Mouse (Mus musculus): Measurements from ENCODE around the gene Cdhr4. TPM values are rescaled to one million over a fixed set of nuclear protein-coding genes. Genes with fewer than 3 reads are reported as not detected.
A peak's percentile ranks its signal among the peaks of the same experiment; 100 is the strongest.

Cdhr4 gene
- total and polyA plus RNA-seq, 2 experiments from 2014 or later, result 0.91 to 1.2 TPM

DNA sequence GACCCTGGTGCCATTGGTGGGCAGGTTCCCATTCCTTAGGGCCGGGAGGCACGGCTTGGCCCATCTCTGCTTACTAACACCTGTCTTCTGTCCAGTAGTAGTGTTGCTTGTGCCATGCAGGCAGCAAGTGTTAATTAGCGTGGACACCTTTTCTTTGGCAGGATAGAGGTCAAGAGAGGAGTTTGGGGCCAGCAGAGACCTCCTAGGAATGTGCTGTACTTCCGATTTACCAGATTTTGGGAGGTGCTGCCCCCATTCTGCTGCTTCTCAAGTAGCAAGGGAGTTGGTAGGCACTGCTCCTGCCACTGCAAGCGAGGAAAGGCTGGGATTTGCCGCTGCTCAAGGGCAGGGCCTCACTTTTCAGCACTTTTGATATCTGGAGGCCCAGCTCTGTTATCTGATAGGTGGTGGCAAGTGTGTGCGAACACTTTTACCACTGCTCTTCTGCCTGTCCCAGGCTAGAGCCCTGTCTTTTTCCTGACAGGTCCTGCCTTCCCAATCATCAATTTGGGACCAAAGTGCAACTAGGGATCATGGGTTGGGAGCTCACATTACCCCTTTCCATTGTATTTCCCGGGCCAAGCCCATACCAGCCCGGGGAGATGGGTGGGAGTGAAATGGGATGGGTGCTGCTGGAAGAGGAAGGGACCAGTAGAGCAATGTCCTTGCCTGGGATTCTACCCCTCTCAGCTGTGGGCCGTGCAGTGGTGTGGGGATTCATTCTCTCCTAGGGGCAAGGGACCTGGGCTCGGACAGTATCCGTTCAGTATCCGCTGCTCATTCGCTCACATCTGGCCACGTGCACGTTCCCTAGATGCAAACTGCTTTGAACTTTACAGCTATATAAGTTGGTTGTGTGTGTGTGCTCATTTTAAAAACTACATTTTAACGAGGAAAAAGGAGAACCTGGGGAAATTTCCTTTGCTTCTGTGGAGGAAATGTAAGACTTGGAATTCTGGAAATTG, 55.6 kb downstream of the Cdhr4 start:
- Histone ChIP-seq H3K27ac (peak overlapping the region; percentile 66; the same call in 1 of the 2 replicates), H3K4me1 (ENCODE audit: insufficient read depth, low read length) (peaks cover 8% of the 10 kb centered on the region; the same call in 1 of the 2 replicates), H3K36me3 (ENCODE audit: insufficient read depth, low read length) (peaks cover 25% of the 10 kb centered on the region), H3K9me3 (ENCODE audit: low read length) (no peaks in the 10 kb centered on the region), H3K9ac (replicated peaks; ENCODE audit: low read length) (peak overlapping the region; percentile 56), H3K27me3 (ENCODE audit: insufficient read depth, low read length) (no peaks in the 10 kb centered on the region), H3K4me2 (ENCODE audit: low read depth, low read length) (peak overlapping the region; percentile 74), H3K4me3 (ENCODE audit: low read length) (peak overlapping the region; percentile 50)
- TF ChIP-seq CTCF (IDR thresholded peaks at IDR 0.05; ENCODE audit: low read depth), result no peak
- WGBS, result 49% methylated on average over 17 of the region's 17 CpGs
- no peak for ATAC-seq
- no peak for DNase-seq (ENCODE audit: low spot score)

- WGBS, result 2% methylated on average over 19 of the region's 19 CpGs
- ATAC-seq (no peak; the same call in 1 of the 2 replicates), DNase-seq (ENCODE audit: low spot score) (no peak)
- Histone ChIP-seq H3K27me3 (ENCODE audit: insufficient read depth, low read length) (no peaks in the 10 kb centered on the region), H3K4me2 (ENCODE audit: low read depth, low read length) (peak overlapping the region; percentile 74), H3K4me1 (ENCODE audit: insufficient read depth, low read length) (peaks cover 8% of the 10 kb centered on the region; the same call in 1 of the 2 replicates), H3K36me3 (ENCODE audit: insufficient read depth, low read length) (peaks cover 22% of the 10 kb centered on the region), H3K27ac (peak overlapping the region; percentile 66; the same call in 1 of the 2 replicates), H3K4me3 (ENCODE audit: low read length) (peak overlapping the region; percentile 50), H3K9ac (replicated peaks; ENCODE audit: low read length) (peak overlapping the region; percentile 56), H3K9me3 (ENCODE audit: low read length) (no peaks in the 10 kb centered on the region)
- TF ChIP-seq CTCF (IDR thresholded peaks at IDR 0.05; ENCODE audit: low read depth), result no peak
Measured at GRCm38 (mm10) chr9:108048566-108048955, 56.3 kb downstream of the Cdhr4 start.

DNA sequence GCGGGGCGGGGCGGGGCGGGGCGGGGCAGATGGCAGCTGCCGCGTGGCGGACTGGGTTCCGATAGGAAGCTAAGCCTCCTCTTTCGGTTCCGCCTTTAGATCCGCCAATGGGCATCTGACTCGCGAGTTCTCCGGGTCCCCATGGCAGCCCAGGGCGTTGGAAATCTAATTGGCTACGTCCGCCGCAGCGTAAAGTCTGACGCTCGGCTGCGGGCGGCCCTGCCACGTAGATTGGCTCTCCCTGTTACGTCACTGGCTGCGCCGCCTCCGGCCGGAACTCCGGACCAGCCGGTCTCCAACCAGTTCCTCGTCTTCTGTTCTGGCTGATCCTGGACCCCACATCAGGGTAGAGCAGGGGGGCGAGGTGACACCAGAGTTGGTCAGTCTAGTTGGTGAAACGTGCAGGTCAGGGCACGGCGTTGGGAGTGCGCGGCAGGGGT, 56.7 kb downstream of the Cdhr4 start, which contains the start of gene Gmppb:
TSS of gene Gmppb (plus strand) at position 227 of the 440 bp plus-strand sequence.
- ATAC-seq, result peak; percentile 96

More for the DNA sequence above, 56.7 kb downstream of the Cdhr4 start, which contains the start of gene Gmppb:
- peaks cover 8% of the 10 kb centered on the region; the same call in 1 of the 2 replicates for H3K4me1 ChIP-seq (ENCODE audit: insufficient read depth, low read length)
- H3K27ac ChIP-seq, result peak within 1 kb of the TSS; percentile 66
- H3K9ac ChIP-seq (replicated peaks; ENCODE audit: low read length), result peak within 1 kb of the TSS; percentile 56
- no peaks in the 10 kb centered on the region for H3K9me3 ChIP-seq (ENCODE audit: low read length)
- no peaks in the 10 kb centered on the region for H3K27me3 ChIP-seq (ENCODE audit: insufficient read depth, low read length)
- TF ChIP-seq CTCF (IDR thresholded peaks at IDR 0.05; ENCODE audit: low read depth), result 0 out of 2 replicates have a peak, but pooled peaks have one; percentile 6
- H3K4me2 ChIP-seq (ENCODE audit: low read depth, low read length), result peak within 1 kb of the TSS; percentile 74
- DNase-seq (ENCODE audit: low spot score), result peak; percentile 99
- 0% methylated on average over 32 of the region's 39 CpGs for WGBS
- peaks cover 23% of the 10 kb centered on the region for H3K36me3 ChIP-seq (ENCODE audit: insufficient read depth, low read length)
- peak within 1 kb of the TSS; percentile 50 for H3K4me3 ChIP-seq (ENCODE audit: low read length)

Other genes with a start within 250 kb of the Cdhr4 start
- gene Rbm5, start 221.5 kb upstream of the Cdhr4 start, total RNA-seq (2014; rRNA removed), result 85.5 and 149 TPM in 2 replicates
- 142 and 148 TPM in 2 replicates for gene Rbm5, start 221.5 kb upstream of the Cdhr4 start, polyA plus RNA-seq (2015; fragmentation: Nextera tagmentation; extraction: Ambion mirVana)
- gene Rbm6, start 119.3 kb upstream of the Cdhr4 start, total RNA-seq (2014; rRNA removed), result 58.4 and 62.3 TPM in 2 replicates
- 55.0 and 57.2 TPM in 2 replicates for gene Rbm6, start 119.3 kb upstream of the Cdhr4 start, polyA plus RNA-seq (2015; fragmentation: Nextera tagmentation; extraction: Ambion mirVana)
- gene Mon1a, start 104.3 kb upstream of the Cdhr4 start, total RNA-seq (2014; rRNA removed), result 21.9 and 28.2 TPM in 2 replicates
- gene Mon1a, start 104.3 kb upstream of the Cdhr4 start, polyA plus RNA-seq (2015; fragmentation: Nextera tagmentation; extraction: Ambion mirVana), result 13.2 and 13.8 TPM in 2 replicates
- gene Mst1r, start 85.6 kb upstream of the Cdhr4 start, total RNA-seq (2014; rRNA removed), result 0.61 and 2.7 TPM in 2 replicates
- gene Mst1r, start 85.6 kb upstream of the Cdhr4 start, polyA plus RNA-seq (2015; fragmentation: Nextera tagmentation; extraction: Ambion mirVana), result 0.68 and 0.69 TPM in 2 replicates
- gene Actl11, start 64.0 kb upstream of the Cdhr4 start, total RNA-seq (2014; rRNA removed), result not detected in 2 replicates
- not detected in 2 replicates for gene Actl11, start 64.0 kb upstream of the Cdhr4 start, polyA plus RNA-seq (2015; fragmentation: Nextera tagmentation; extraction: Ambion mirVana)
- 80.1 and 87.4 TPM in 2 replicates for gene Camkv, start 56.8 kb upstream of the Cdhr4 start, total RNA-seq (2014; rRNA removed)
- gene Camkv, start 56.8 kb upstream of the Cdhr4 start, polyA plus RNA-seq (2015; fragmentation: Nextera tagmentation; extraction: Ambion mirVana), result 59.1 and 61.5 TPM in 2 replicates
- gene Traip, start 42.4 kb upstream of the Cdhr4 start, total RNA-seq (2014; rRNA removed), result 8.4 and 23.3 TPM in 2 replicates
- 9.2 and 10.5 TPM in 2 replicates for gene Traip, start 42.4 kb upstream of the Cdhr4 start, polyA plus RNA-seq (2015; fragmentation: Nextera tagmentation; extraction: Ambion mirVana)
- gene Uba7, start 17.0 kb upstream of the Cdhr4 start, total RNA-seq (2014; rRNA removed), result 6.0 and 12.8 TPM in 2 replicates
- 6.2 and 7.4 TPM in 2 replicates for gene Uba7, start 17.0 kb upstream of the Cdhr4 start, polyA plus RNA-seq (2015; fragmentation: Nextera tagmentation; extraction: Ambion mirVana)
- gene Gm20661, start 9.4 kb upstream of the Cdhr4 start, total RNA-seq (2014; rRNA removed), result 0.18 and 0.78 TPM in 2 replicates
- gene Gm20661, start 9.4 kb upstream of the Cdhr4 start, polyA plus RNA-seq (2015; fragmentation: Nextera tagmentation; extraction: Ambion mirVana), result 0.54 TPM in 1 of 2 replicates, not detected in the other
- gene Inka1, start 6.6 kb upstream of the Cdhr4 start, total RNA-seq (2014; rRNA removed), result 5.5 and 7.3 TPM in 2 replicates
- gene Inka1, start 6.6 kb upstream of the Cdhr4 start, polyA plus RNA-seq (2015; fragmentation: Nextera tagmentation; extraction: Ambion mirVana), result 16.6 and 18.0 TPM in 2 replicates
- gene Gm20662, start 3.9 kb downstream of the Cdhr4 start, total RNA-seq (2014; rRNA removed), result 3.3 TPM in 1 of 2 replicates, not detected in the other
- gene Gm20662, start 3.9 kb downstream of the Cdhr4 start, polyA plus RNA-seq (2015; fragmentation: Nextera tagmentation; extraction: Ambion mirVana), result 0.81 TPM in 1 of 2 replicates, not detected in the other
- gene Ip6k1, start 10.0 kb downstream of the Cdhr4 start, total RNA-seq (2014; rRNA removed), result 257 and 258 TPM in 2 replicates
- 79.6 and 83.6 TPM in 2 replicates for gene Ip6k1, start 10.0 kb downstream of the Cdhr4 start, polyA plus RNA-seq (2015; fragmentation: Nextera tagmentation; extraction: Ambion mirVana)
- gene Gmppb, start 56.7 kb downstream of the Cdhr4 start, total RNA-seq (2014; rRNA removed), result 13.0 and 13.3 TPM in 2 replicates
- gene Gmppb, start 56.7 kb downstream of the Cdhr4 start, polyA plus RNA-seq (2015; fragmentation: Nextera tagmentation; extraction: Ambion mirVana), result 17.1 and 18.1 TPM in 2 replicates
- 4.8 and 6.1 TPM in 2 replicates for gene Amigo3, start 60.7 kb downstream of the Cdhr4 start, total RNA-seq (2014; rRNA removed)
- gene Amigo3, start 60.7 kb downstream of the Cdhr4 start, polyA plus RNA-seq (2015; fragmentation: Nextera tagmentation; extraction: Ambion mirVana), result 1.8 and 2.1 TPM in 2 replicates
- 0.29 TPM in 1 of 2 replicates, not detected in the other for gene Mst1, start 87.9 kb downstream of the Cdhr4 start, total RNA-seq (2014; rRNA removed)
- not detected in 2 replicates for gene Mst1, start 87.9 kb downstream of the Cdhr4 start, polyA plus RNA-seq (2015; fragmentation: Nextera tagmentation; extraction: Ambion mirVana)
- 59.0 and 60.4 TPM in 2 replicates for gene Rnf123, start 90.8 kb downstream of the Cdhr4 start, total RNA-seq (2014; rRNA removed)
- gene Rnf123, start 90.8 kb downstream of the Cdhr4 start, polyA plus RNA-seq (2015; fragmentation: Nextera tagmentation; extraction: Ambion mirVana), result 41.8 and 43.8 TPM in 2 replicates
- gene Apeh, start 102.1 kb downstream of the Cdhr4 start, total RNA-seq (2014; rRNA removed), result 47.8 and 53.3 TPM in 2 replicates
- gene Apeh, start 102.1 kb downstream of the Cdhr4 start, polyA plus RNA-seq (2015; fragmentation: Nextera tagmentation; extraction: Ambion mirVana), result 39.6 and 40.4 TPM in 2 replicates
- gene Bsn, start 197.9 kb downstream of the Cdhr4 start, total RNA-seq (2014; rRNA removed), result 53.9 and 60.7 TPM in 2 replicates
- 6.5 and 7.4 TPM in 2 replicates for gene Bsn, start 197.9 kb downstream of the Cdhr4 start, polyA plus RNA-seq (2015; fragmentation: Nextera tagmentation; extraction: Ambion mirVana)

All from hindbrain, postnatal 0 days (tissue).